Mouse (Mus musculus): Measurements from ENCODE around the gene Ppp1cc.

DNA sequence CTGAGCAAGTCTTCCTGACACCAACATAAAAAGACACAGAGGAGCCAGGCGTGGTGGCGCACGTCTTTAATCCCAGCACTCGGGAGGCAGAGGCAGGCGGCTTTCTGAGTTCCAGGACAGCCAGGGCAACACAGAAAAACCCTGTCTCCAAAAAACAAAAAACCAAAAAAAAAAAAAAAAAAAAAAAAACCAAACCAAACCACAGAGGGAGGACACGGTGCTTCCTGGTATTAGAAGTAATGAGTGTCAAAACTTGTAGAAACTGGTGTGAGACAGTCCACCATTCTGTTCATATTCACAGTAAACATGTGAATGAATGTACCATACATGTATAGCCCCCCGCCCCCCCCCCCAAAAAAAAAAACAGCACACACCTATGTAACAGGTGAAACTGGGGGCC, 17.9 kb downstream of the Ppp1cc start:
- TF ChIP-seq CTCF (IDR thresholded peaks at IDR 0.05; ENCODE audit: low read depth, low read length) (no peak), TAL1 (conservative IDR thresholded peaks at IDR 0.05; ENCODE audit: low read depth, low read length) (no peak)
